Mouse (Mus musculus): ENCODE results near the gene Klf2.

Klf2 gene

DNA sequence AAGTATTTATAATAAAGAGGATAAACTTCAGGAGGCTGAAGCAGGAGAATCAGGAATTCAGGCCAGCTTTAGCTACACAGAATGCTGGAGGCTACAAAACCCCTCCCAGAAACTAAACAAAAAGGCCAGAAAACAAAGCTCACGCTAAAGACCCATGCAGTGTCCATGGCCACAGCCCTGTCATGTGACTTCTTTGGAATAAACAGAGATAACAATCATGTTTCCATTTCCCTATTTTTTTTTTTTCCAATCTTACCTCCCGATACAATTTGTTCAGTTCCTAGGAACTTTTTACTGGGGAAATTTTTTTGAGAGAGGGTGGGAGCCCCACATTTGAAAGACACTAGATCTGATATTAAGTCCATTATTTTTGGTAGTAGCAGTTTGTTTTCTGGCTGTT lies 17.4 kb downstream of the Klf2 start:
- DNase-seq: no peak

- DNase-seq: no peak
Observed at GRCm38 (mm10) chr8:72337034-72337433, 18.2 kb downstream of the Klf2 start.

GRCm38 (mm10) chr8:72342556-72343300 lies 23.9 kb downstream of the Klf2 start:
- DNase-seq: peak; percentile 36 to 52

GRCm38 (mm10) chr8:72343725-72344124 lies 24.9 kb downstream of the Klf2 start:
- no peak for DNase-seq

- no peak for DNase-seq
Observed at GRCm38 (mm10) chr8:72347553-72347952, 28.7 kb downstream of the Klf2 start.

DNA sequence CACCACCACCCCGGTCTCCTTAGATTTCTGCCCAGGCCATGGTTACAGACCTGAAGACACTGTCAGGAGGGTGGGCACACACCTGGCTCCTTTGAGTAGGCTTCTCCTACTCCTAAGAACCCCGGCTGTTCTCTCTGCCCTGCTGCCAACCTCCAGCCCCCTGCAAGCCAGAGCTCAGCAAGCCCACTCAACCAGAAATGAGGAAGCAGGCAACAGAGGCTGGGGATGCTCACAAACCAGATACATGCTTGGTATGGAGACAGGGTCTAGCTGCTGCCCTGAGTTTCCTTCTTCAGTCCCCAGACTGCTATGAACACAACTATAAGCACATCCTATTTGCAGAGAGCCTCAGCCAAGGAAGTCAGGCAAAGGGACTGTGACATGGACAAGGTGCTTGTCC lies 29.3 kb downstream of the Klf2 start:
- no peak for DNase-seq

DNA sequence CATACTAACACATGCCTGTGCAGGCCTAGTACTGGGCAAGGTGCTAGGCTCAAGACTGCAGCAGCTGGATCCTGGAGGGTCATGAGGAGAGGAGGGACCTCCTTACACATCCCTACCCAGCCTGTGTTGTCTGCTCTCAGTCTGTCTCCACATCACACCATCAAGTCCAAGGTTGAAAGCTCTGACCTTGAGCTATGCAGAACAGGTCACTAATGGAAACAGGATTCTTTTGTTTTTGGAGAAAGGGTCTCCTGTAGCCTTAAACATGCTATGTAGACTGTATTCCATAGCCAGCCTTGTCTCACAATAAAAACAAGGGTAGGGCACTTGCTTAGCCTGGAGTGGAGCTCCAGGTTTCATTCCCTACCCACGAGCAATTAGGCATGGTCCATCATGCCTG lies 30.1 kb downstream of the Klf2 start:
- no peak for DNase-seq

DNA sequence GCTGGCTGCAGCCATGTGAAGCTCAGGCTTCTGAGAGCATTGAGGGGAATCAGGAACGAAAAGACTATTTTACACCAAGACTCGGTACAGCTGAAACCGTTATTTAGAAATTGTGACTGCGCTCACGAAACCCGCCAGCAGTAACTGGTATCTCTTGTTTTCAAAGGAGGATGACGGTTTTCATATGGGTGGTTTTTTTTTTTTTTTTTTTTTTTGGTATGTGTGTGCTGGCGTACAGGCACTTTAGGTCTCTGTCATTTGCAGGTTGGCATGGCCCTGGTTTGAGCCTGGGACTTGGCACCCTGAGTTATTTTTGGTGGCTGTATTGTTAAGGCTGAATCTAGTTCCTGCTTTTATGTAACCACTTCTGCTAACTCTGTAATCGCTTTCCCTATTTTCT lies 31.0 kb downstream of the Klf2 start:
- no peak for DNase-seq

DNA sequence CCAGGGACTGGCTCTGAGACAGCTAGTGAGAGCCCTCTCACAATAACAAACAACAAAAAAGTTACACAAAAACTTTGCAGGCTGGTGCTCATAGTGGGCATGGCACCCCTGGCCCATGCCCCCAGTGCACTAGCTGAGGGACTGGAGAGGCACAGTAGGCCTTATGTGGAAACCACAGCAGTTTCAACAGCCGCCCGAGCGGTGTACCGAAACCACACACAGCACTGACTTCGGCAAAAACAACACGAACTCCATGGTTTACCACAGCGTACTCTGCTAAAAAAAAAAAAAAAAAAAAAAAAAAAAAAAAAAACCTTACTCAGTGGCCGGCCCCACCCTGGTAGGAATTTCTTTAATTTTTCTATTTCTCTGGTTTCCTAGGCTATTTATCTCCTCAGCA lies 31.9 kb downstream of the Klf2 start:
- no peak for DNase-seq

DNA sequence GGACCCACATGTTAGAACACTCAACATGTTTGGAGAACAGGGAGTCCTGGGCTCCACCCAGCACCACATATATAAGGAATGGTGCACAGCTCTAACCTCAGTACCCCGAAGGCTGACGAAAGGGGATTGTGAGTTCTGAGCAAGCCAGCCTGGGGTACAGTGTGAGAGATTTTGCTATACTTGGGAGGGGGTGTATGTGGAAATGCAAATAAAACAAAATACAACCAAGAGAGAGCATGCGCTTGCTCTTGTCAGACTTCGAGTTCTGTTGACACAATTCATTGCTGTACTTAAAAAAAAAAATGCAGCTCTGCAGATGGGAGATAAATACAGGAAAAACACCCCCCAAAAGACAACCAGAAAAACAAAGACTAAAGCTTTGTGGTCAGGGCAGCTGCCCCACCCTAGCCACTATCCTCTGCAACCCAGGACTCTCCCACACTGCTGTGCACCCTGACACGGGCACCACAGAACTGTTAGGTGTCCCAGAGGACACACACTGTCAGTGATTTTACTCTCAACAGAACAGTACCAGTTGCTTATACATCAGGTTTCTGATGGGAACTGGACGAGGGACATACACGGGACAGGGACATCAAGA lies 32.7 kb downstream of the Klf2 start:
- no peak for DNase-seq

DNA sequence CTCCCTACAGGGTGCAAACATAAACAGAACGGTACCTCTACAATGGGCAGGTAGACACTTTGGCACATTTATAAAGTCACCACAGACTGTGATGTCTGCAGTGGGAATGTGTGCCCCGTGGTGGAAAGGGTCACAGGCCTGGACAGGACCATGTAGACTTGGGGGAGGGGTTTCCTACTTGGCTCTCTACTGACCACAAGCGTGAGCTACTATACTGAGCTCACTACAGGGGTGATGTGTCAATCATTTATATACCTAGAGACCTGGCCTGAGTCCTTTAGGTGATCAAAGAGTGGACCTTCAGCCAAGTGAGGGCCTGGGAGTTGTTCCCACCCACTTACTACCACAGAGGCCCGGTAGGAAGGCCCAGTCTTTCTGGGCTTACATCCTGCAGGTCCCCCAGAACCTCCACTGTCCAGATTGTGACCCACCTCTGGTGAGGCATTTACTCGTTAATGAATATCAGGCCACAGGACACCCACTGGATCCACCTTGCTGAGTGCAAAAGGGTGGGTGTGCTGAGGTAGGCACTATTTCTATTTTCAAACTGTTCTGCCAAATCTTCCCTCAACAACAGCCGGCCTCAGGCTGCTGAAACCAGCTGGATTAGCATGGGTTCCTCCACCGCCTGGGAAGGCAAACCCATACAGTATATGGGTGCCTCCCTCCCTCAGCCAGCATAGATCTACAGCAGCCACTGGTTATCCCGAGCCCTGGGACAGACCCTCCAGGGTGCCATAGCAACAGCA lies 34.3 kb downstream of the Klf2 start:
- DNase-seq: no peak

- no peak for DNase-seq
Observed at GRCm38 (mm10) chr8:72353700-72354045, 34.8 kb downstream of the Klf2 start.

DNA sequence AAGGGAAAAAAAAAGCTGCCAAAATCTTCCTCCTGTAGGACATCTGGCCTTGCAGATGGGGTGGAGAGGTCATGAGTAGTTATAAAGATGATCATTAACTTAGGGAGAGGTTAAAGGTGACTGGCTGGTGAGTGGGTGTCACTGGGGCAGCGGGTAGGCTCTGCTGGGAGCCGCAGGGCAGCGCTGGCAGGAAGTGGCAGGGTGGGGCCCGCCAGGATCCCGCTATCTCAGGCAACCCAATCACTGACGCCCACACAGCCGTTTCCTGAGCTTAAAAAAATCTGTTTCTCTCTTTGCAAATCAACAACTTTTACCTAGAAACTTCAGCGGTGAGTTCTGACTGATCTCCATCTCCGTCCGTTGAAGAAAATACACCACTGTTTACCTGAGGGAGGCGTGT lies 35.4 kb downstream of the Klf2 start:
- DNase-seq: no peak

GRCm38 (mm10) chr8:72356593-72356992 lies 37.8 kb downstream of the Klf2 start:
- no peak for DNase-seq

GRCm38 (mm10) chr8:72360162-72360561 lies 41.3 kb downstream of the Klf2 start:
- no peak for DNase-seq

GRCm38 (mm10) chr8:72362754-72363153 lies 43.9 kb downstream of the Klf2 start:
- DNase-seq: no peak

GRCm38 (mm10) chr8:72363457-72363856 lies 44.6 kb downstream of the Klf2 start:
- no peak for DNase-seq

- DNase-seq: no peak
Observed at GRCm38 (mm10) chr8:72365016-72365415, 46.2 kb downstream of the Klf2 start.

DNA sequence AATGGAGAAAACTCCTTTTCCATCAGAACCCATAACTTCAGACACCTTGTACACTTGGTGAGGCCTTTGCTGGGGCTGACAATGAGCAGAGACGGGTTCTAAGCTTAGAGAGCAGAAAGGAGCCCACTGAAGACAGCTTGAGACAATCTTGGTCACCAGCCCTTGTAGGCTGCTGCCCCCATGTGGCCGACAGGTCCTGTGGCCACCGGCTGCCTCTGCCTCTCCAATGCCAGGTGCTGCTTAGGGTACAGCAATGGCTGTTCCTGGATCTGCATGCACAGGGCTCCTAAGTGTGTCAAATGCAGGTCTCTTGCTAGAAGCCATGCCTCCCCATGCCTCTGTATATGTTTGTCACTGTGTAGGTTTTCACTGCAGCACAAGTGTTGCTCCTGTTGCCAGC lies 47.0 kb downstream of the Klf2 start:
- DNase-seq: peak; percentile 87 to 90

DNA sequence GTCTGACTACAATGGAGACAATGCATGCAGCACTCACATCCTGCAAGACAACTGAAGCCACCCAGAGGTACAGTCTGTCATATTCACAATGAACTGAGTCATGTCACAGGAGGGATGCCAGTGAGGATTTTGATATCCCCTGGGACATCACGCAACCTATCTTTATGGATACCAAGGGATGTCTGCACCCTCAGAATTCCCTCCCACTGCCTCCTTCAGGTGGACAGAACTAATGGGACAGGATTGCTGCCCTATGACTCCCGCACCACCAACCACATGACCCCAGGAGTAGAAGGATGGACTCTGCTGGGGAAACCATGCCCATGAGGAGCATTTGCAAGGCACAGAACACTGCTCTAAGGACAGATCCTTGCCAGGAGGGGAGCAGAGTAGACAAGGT lies 47.6 kb downstream of the Klf2 start:
- DNase-seq: no peak
